Mouse (Mus musculus): ENCODE data around the gene Med29. TPM values are rescaled to one million over a fixed set of nuclear protein-coding genes. Genes with fewer than 3 reads are reported as not detected.

Med29 gene
- polyA plus RNA-seq, 1 experiment from 2014 or later, result 47.2 TPM

DNA sequence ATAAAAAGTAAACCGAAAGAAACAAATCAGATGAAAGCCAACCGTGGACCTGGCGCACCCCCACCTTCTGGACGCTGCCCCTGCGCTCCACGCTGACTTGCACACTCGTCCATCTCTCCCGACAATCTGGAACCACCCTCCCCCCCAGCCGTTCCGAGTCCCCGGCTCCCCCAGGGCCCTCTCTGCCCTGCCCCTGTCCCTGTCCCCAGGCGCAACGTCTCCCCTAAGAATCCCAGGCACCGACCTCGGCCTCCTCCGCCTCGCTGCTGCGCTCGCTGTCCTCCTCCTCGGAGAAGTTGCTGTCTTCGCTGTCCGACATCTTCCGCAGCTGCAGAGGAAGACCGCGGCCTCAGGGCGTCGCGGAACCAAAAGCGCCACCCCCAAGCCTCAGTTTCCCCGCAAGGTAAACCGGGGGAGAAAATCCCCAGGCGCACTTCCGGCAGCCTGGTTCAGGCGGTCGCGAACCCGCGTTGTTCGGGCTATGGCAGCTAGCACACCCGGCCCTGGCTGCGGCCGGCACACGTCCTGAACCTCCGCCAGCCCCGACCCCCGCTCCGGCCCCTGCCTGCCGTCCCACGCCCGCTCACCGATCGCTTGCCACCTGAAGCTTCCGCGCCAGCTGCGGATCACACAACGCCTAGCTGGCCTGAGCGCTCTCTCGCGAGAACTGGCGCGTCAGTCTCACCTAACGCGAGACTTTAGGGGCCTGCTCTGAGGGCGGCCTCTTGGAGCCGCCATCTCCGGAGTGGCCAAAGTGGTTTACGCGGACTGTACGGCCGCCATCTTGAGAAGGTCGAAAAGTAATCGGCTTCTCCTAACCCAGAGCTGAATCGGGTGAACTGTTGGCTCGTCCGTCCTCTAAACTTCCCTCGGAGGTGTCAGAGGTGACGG, 54.2 kb downstream of the Med29 start, which contains the start of gene Supt5:
Gene Supt5 (minus strand): TSS at position 639 of the 891 bp plus-strand sequence.
- WGBS, result under 1% methylated on average over 76 of the region's 77 CpGs
- peak; percentile 99 for ATAC-seq
- Histone ChIP-seq H3K4me1 (ENCODE audit: control insufficient read depth, insufficient read depth, low read depth, low read length) (peaks cover 12% of the 10 kb centered on the region), H3K36me3 (ENCODE audit: control insufficient read depth, insufficient read depth, low read length) (no peaks in the 10 kb centered on the region), H3K4me3 (ENCODE audit: low read length) (peak within 1 kb of the TSS; percentile 99), H3K4me2 (ENCODE audit: low read length) (peak within 1 kb of the TSS; percentile 86), H3K9ac (ENCODE audit: low read depth, low read length) (peak within 1 kb of the TSS; percentile 72), H3K27me3 (replicated peaks; ENCODE audit: control insufficient read depth, insufficient read depth, low read length) (no peaks in the 10 kb centered on the region), H3K9me3 (ENCODE audit: control insufficient read depth, low read length) (no peaks in the 10 kb centered on the region), H3K27ac (ENCODE audit: low read depth, low read length) (peak within 1 kb of the TSS; percentile 76)

Other genes with a start within 250 kb of the Med29 start
- gene Fbl, start 223.0 kb downstream of the Med29 start, polyA plus RNA-seq (2015; fragmentation: Nextera tagmentation; extraction: Ambion mirVana), result 57.1 and 66.1 TPM in 2 replicates
- 8.1 and 9.9 TPM in 2 replicates for gene Dyrk1b, start 213.2 kb downstream of the Med29 start, polyA plus RNA-seq (2015; fragmentation: Nextera tagmentation; extraction: Ambion mirVana)
- gene Eid2, start 124.8 kb downstream of the Med29 start, polyA plus RNA-seq (2015; fragmentation: Nextera tagmentation; extraction: Ambion mirVana), result 2.9 and 3.7 TPM in 2 replicates
- 33.5 and 36.3 TPM in 2 replicates for gene Eid2b, start 115.0 kb downstream of the Med29 start, polyA plus RNA-seq (2015; fragmentation: Nextera tagmentation; extraction: Ambion mirVana)
- 1.7 and 3.1 TPM in 2 replicates for gene Selenov, start 101.5 kb downstream of the Med29 start, polyA plus RNA-seq (2015; fragmentation: Nextera tagmentation; extraction: Ambion mirVana)
- 18.6 and 19.2 TPM in 2 replicates for gene Dll3, start 90.5 kb downstream of the Med29 start, polyA plus RNA-seq (2015; fragmentation: Nextera tagmentation; extraction: Ambion mirVana)
- 131 and 142 TPM in 2 replicates for gene Timm50, start 80.6 kb downstream of the Med29 start, polyA plus RNA-seq (2015; fragmentation: Nextera tagmentation; extraction: Ambion mirVana)
- 94.9 and 112 TPM in 2 replicates for gene Supt5, start 54.0 kb downstream of the Med29 start, polyA plus RNA-seq (2015; fragmentation: Nextera tagmentation; extraction: Ambion mirVana)
- 430 and 440 TPM in 2 replicates for gene Rps16, start 42.1 kb downstream of the Med29 start, polyA plus RNA-seq (2015; fragmentation: Nextera tagmentation; extraction: Ambion mirVana)
- gene Plekhg2, start 20.1 kb downstream of the Med29 start, polyA plus RNA-seq (2015; fragmentation: Nextera tagmentation; extraction: Ambion mirVana), result 18.8 and 26.7 TPM in 2 replicates
- 3.9 and 4.0 TPM in 2 replicates for gene Zfp36, start 12.5 kb downstream of the Med29 start, polyA plus RNA-seq (2015; fragmentation: Nextera tagmentation; extraction: Ambion mirVana)
- gene Paf1, start 243 bp upstream of the Med29 start, polyA plus RNA-seq (2015; fragmentation: Nextera tagmentation; extraction: Ambion mirVana), result 89.9 and 102 TPM in 2 replicates
- 2.5 and 3.8 TPM in 2 replicates for gene Gmfg, start 44.7 kb upstream of the Med29 start, polyA plus RNA-seq (2015; fragmentation: Nextera tagmentation; extraction: Ambion mirVana)
- gene Lrfn1, start 59.3 kb upstream of the Med29 start, polyA plus RNA-seq (2015; fragmentation: Nextera tagmentation; extraction: Ambion mirVana), result 15.1 and 17.3 TPM in 2 replicates
- gene Ifnl2, start 117.7 kb upstream of the Med29 start, polyA plus RNA-seq (2015; fragmentation: Nextera tagmentation; extraction: Ambion mirVana), result not detected in 2 replicates
- gene Ifnl3, start 130.1 kb upstream of the Med29 start, polyA plus RNA-seq (2015; fragmentation: Nextera tagmentation; extraction: Ambion mirVana), result not detected in 2 replicates
- not detected in 2 replicates for gene Sycn, start 148.2 kb upstream of the Med29 start, polyA plus RNA-seq (2015; fragmentation: Nextera tagmentation; extraction: Ambion mirVana)
- 0.14 TPM in 1 of 2 replicates, not detected in the other for gene Nccrp1, start 154.5 kb upstream of the Med29 start, polyA plus RNA-seq (2015; fragmentation: Nextera tagmentation; extraction: Ambion mirVana)
- gene Samd4b, start 205.4 kb upstream of the Med29 start, polyA plus RNA-seq (2015; fragmentation: Nextera tagmentation; extraction: Ambion mirVana), result 11.1 and 23.4 TPM in 2 replicates
- 18.2 and 21.5 TPM in 2 replicates for gene Pak4, start 205.5 kb upstream of the Med29 start, polyA plus RNA-seq (2015; fragmentation: Nextera tagmentation; extraction: Ambion mirVana)
- 0.31 and 0.34 TPM in 2 replicates for gene Acp7, start 238.6 kb upstream of the Med29 start, polyA plus RNA-seq (2015; fragmentation: Nextera tagmentation; extraction: Ambion mirVana)